Mouse (Mus musculus) testis, adult 10 weeks (tissue): ENCODE results near the gene Pnck. TPM values are rescaled to one million over a fixed set of nuclear protein-coding genes. Genes with fewer than 3 reads are reported as not detected.

Experiments used
- polyA plus RNA-seq: library from polyadenylated mRNA; stranded (reverse); fragments of 350-450 nt; fragmentation: Illumina TruSeq; extraction: RNeasy Lipid Tissue Mini Kit (QIAGEN cat#74804); gene quantifications from one replicate; pipeline ENCODE4 v1.2.3, GENCODE M21; 2014; ENCODE audit warnings: low read depth, low replicate concordance

Pnck gene
- not detected for polyA plus RNA-seq

DNA sequence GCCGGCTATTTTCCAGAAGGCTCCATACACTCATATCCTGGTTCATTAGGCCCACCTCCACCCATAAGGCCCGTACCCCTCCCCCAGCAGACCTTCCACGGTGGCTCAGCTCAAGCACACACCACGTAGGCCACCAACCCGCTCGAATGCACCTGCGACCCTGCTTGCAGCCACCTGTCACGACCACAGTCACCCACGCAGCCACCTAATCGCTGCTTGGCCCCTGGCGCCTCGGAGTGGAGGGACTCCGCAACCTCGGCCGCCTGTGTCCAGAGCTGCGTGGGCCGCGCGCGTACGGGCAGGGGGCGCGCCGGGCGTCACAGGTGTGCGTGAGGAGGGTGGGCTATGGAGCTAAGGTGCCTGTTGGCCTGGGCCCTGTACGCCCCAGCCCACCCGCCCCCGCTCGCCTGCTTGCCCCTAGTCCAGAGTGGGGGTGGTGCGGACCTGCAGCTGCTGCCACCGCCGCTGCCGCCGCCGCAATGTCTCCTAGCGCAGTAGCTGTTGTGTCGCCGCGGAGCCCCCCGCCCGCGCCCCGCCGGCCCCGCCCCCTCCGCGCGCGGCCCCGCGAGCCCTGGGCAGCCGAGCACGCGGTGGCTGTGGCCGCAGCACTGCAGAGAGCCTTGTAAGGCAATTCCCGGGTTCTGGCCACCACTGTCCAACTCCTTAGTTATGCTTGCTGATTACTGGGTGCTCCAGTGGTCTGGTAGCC, at the start of gene Pnck:
Pnck (minus strand) TSS at position 543 of the 709 bp plus-strand sequence.

DNA sequence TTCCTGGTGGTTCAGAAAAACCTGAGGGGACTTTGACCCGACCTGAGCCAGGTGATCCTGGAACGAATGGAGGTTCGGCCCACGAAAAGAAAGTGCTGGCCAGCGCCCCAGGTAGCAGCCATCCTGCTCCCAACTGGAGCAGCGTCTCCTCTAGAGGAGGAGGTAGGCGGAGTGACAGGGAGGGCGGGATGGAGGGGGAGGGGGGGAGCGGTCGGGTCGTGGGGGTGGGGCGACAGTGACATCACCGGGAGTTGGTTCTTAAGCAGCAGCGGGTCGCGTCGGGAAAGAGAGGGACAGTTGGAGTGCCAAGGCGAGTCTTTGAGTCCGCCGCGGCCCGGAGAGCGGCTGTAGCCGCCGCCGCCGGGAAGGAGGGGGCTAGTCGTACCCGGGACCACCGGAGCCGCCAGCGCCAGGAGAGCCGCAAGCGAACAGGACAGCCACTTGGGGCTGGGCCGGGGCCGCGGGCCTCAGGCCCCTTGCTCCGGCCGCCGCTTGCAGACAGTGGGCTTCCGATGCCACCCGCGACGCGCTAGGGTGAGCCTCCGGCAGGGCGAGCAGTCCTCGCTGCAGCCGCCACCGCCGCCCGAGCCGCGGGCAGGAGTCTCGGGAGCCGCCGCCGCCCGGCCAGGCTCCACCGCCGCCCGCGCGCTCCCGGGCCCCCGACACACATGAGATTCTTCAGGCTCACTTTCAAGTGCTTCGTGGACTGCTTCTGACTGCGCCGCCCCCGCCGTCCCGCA, 13.1 kb upstream of the Pnck start, which contains the start of gene Slc6a8:
Slc6a8 (plus strand) TSS at position 272 of the 740 bp plus-strand sequence.

DNA sequence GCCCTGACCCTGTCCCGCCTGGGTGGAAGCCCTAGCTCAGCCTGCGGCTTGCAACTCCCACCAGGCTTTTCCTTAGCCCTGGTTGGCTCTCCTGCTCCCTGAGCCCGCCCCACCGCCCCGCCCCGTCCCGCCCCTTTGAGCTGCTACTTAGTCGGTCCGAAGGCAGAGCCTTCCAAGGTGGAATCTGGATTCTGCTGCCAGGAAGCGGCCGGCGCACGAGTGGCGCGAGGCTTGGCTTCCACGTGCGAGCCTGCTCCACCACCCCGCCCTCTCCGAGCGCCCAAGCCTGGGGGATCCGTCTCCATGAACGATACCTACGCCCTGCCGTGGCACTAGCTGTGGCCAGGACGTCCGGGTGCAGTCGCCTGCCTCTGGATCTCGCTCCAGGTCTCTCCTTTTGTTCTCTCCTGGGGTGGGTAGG, 20.7 kb downstream of the Pnck start, which contains the start of gene Dusp9:
Dusp9 (plus strand) TSS at position 165 of the 421 bp plus-strand sequence.

Other genes starting within 250 kb of the Pnck start
- 0.18 TPM for gene Zfp92, start 249.0 kb downstream of the Pnck start, polyA plus RNA-seq
- not detected for gene Trex2, start 224.8 kb downstream of the Pnck start, polyA plus RNA-seq
- 20.2 TPM for gene Haus7, start 201.1 kb downstream of the Pnck start, polyA plus RNA-seq
- 29.6 TPM for gene Bgn, start 176.5 kb downstream of the Pnck start, polyA plus RNA-seq
- 0.60 TPM for gene Atp2b3, start 157.0 kb downstream of the Pnck start, polyA plus RNA-seq
- 0.17 TPM for gene Dusp9, start 20.7 kb downstream of the Pnck start, polyA plus RNA-seq
- 3.2 TPM for gene Slc6a8, start 13.0 kb upstream of the Pnck start, polyA plus RNA-seq
- gene Bcap31, start 56.1 kb upstream of the Pnck start, polyA plus RNA-seq: 26.6 TPM
- gene Abcd1, start 56.5 kb upstream of the Pnck start, polyA plus RNA-seq: 1.8 TPM
- gene Plxnb3, start 97.0 kb upstream of the Pnck start, polyA plus RNA-seq: not detected
- not detected for gene Srpk3, start 114.3 kb upstream of the Pnck start, polyA plus RNA-seq
- gene Idh3g, start 126.8 kb upstream of the Pnck start, polyA plus RNA-seq: 7.8 TPM
- 9.3 TPM for gene Ssr4, start 126.9 kb upstream of the Pnck start, polyA plus RNA-seq
- 0.14 TPM for gene Pdzd4, start 164.9 kb upstream of the Pnck start, polyA plus RNA-seq
- gene Avpr2, start 232.0 kb upstream of the Pnck start, polyA plus RNA-seq: not detected
- not detected for gene L1cam, start 236.0 kb upstream of the Pnck start, polyA plus RNA-seq